Mouse (Mus musculus) forebrain, embryonic 16.5 days (tissue): ENCODE measurements at regions not wholly inside any gene's neighbourhood (a gene's known extent, or its start where the extent isn't known, plus 50 kb on each side); places are given as distances from the start of the nearest gene placed in this dataset.

Experiments used
- ATAC-seq: fragments of 200-750 bp; cut with Nextera tagmentation; 2 replicates; pipeline ENCODE4 v1.8.0; 2017; ENCODE audit warnings: mild to moderate bottlenecking, moderate library complexity
- H3K27ac ChIP-seq: fragments of 300-500 bp; sonication (generic); 2 replicates; pipeline ENCODE4 v1.5.1; 2014; ENCODE audit warnings: low read length, control low read depth
- H3K27me3 ChIP-seq: fragments of 300-500 bp; sonication (generic); replicated peaks from 2 replicates; pipeline ENCODE4 v1.6.1; 2014; ENCODE audit warnings: low read length; ENCODE audit not compliant: control insufficient read depth, insufficient read depth
- H3K36me3 ChIP-seq: fragments of 300-500 bp; sonication (generic); 2 replicates; pipeline ENCODE4 v1.6.1; 2014; ENCODE audit not compliant: control insufficient read depth, insufficient read depth
- H3K4me1 ChIP-seq: fragments of 300-500 bp; sonication (generic); replicated peaks from 2 replicates; pipeline ENCODE4 v1.6.1; 2014; ENCODE audit warnings: low read length; ENCODE audit not compliant: control insufficient read depth, insufficient read depth
- H3K4me2 ChIP-seq: fragments of 300-500 bp; sonication (generic); 2 replicates; pipeline ENCODE4 v1.6.1; 2014; ENCODE audit warnings: mild to moderate bottlenecking, low read length, control low read depth
- H3K4me3 ChIP-seq: fragments of 300-500 bp; sonication (generic); replicated peaks from 2 replicates; pipeline ENCODE4 v1.5.1; 2014; ENCODE audit warnings: mild to moderate bottlenecking, low read length, control low read depth
- H3K9ac ChIP-seq: fragments of 300-500 bp; sonication (generic); replicated peaks from 2 replicates; pipeline ENCODE4 v1.6.1; 2014; ENCODE audit warnings: low read depth, low read length, control low read depth
- H3K9me3 ChIP-seq: fragments of 300-500 bp; sonication (generic); 2 replicates; pipeline ENCODE4 v1.6.1; 2016; ENCODE audit warnings: low read length; ENCODE audit not compliant: control insufficient read depth
- WGBS: fragments of 180-500 bp; shearing (Covaris S2); extraction: QIAGEN DNeasy Blood & Tissue Kit; methylation state at CpG from one replicate; pipeline ENCODE4 v1.1.7; 2014; 5-methylcytosine and 5-hydroxymethylcytosine counted together

GRCm38 (mm10) chr4:9019241-9020110 is 780.6 kb upstream of the Car8 start:
- H3K36me3 ChIP-seq = no peaks in the 10 kb centered on the region
- 55% methylated on average over 22 of the region's 22 CpGs for WGBS
- H3K4me1 ChIP-seq = peaks cover 27% of the 10 kb centered on the region
- no peak overlapping the region for H3K4me3 ChIP-seq
- no peaks in the 10 kb centered on the region for H3K9me3 ChIP-seq
- H3K27ac ChIP-seq = no peak overlapping the region
- peak; percentile 83 for ATAC-seq
- H3K27me3 ChIP-seq = no peaks in the 10 kb centered on the region; the same call in 1 of the 2 replicates
- H3K4me2 ChIP-seq = peak overlapping the region; percentile 10; the same call in 1 of the 2 replicates
- H3K9ac ChIP-seq = no peak overlapping the region

DNA sequence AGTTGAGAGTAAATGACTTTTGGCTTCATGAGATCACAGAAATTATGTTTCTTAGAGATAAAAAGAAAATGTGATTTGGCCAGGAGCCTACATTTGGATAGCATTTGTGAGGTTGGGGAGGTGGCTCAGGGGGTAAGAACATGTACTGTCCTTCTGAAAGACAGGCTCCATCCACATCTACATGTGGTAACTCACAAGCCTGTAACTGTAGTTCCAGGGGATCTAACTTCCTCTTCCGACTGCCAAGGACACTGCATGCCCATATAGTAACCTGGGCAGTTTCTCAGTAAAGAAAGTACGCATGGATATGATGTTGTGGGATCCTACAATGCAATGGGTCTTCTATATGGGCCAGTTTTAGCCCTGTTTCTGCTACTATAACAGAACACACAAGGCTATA is 779.4 kb upstream of the Car8 start:
- 96% methylated on average over 2 of the region's 2 CpGs for WGBS
- no peak overlapping the region for H3K27ac ChIP-seq
- no peaks in the 10 kb centered on the region for H3K9me3 ChIP-seq
- no peak overlapping the region for H3K4me3 ChIP-seq
- H3K4me2 ChIP-seq = no peak overlapping the region
- peaks cover 27% of the 10 kb centered on the region for H3K4me1 ChIP-seq
- H3K9ac ChIP-seq = no peak overlapping the region
- ATAC-seq = no peak
- H3K27me3 ChIP-seq = no peaks in the 10 kb centered on the region
- no peaks in the 10 kb centered on the region for H3K36me3 ChIP-seq

GRCm38 (mm10) chr4:9016504-9017040 is 777.7 kb upstream of the Car8 start:
- H3K9ac ChIP-seq = no peak overlapping the region
- H3K36me3 ChIP-seq = no peaks in the 10 kb centered on the region
- H3K4me3 ChIP-seq = no peak overlapping the region
- no peak overlapping the region for H3K4me2 ChIP-seq
- ATAC-seq = no peak
- H3K4me1 ChIP-seq = peaks cover 43% of the 10 kb centered on the region
- no peaks in the 10 kb centered on the region for H3K9me3 ChIP-seq
- no peak overlapping the region for H3K27ac ChIP-seq
- no peaks in the 10 kb centered on the region for H3K27me3 ChIP-seq
- WGBS = 76% methylated on average over 9 of the region's 9 CpGs

DNA sequence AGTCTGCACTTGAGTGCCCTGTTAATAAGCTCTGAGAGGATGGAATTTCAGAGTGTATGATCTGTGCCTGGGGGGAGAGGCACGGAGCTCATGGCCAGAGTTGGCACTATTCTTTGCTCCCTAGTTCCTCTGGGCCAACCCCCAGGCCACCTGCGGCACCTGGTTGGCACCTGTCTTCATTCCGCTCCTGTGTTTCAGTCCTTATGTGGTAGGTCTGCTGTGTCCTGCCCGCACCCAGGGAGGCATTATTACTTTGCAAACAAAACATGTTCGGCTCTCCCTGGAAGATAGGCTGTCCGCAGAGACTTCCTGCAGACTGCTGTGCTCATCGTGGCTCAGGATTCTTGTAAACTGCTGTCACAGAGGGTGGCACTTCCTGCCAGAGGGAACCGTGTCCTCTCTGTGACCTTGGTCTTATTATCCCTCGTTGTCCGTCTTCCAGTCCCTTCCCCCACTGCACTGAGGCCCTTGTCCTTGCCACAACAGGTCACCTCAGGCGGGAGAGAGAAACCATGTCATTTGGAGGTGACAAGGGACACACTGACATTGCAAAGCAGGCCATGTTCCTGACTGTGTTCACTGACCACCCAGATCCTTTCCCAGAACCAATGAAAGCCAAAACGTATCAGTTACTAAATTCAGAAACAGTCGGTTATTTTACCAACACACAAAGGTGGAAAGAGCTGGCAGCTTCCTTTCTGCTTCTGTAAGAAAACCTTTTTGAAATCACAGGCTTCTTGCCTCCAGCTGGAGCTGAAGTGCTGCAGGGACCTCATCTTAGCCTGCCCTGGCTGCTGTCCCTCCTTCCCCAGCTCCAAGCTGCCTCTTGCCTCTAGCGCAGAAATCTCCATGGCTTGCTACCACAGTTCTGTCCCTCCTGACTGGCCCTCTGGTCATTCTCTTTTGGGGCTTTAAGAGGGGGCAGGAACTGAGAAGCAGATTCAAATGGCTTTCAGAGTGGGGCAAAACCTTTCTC is 777.0 kb upstream of the Car8 start:
- WGBS = 30% methylated on average over 14 of the region's 14 CpGs
- Histone ChIP-seq H3K9ac (no peak overlapping the region), H3K27ac (no peak overlapping the region), H3K4me1 (peaks cover 50% of the 10 kb centered on the region), H3K36me3 (no peaks in the 10 kb centered on the region), H3K27me3 (no peaks in the 10 kb centered on the region), H3K4me3 (no peak overlapping the region), H3K9me3 (no peaks in the 10 kb centered on the region), H3K4me2 (no peak overlapping the region)
- ATAC-seq = no peak

GRCm38 (mm10) chr4:9014986-9015385 is 776.1 kb upstream of the Car8 start:
- no peak for ATAC-seq
- Histone ChIP-seq H3K9ac (no peak overlapping the region), H3K4me1 (peaks cover 55% of the 10 kb centered on the region), H3K27ac (no peak overlapping the region), H3K36me3 (no peaks in the 10 kb centered on the region), H3K4me2 (no peak overlapping the region), H3K4me3 (no peak overlapping the region), H3K9me3 (no peaks in the 10 kb centered on the region), H3K27me3 (no peaks in the 10 kb centered on the region)
- WGBS = 69% methylated on average over 4 of the region's 4 CpGs

DNA sequence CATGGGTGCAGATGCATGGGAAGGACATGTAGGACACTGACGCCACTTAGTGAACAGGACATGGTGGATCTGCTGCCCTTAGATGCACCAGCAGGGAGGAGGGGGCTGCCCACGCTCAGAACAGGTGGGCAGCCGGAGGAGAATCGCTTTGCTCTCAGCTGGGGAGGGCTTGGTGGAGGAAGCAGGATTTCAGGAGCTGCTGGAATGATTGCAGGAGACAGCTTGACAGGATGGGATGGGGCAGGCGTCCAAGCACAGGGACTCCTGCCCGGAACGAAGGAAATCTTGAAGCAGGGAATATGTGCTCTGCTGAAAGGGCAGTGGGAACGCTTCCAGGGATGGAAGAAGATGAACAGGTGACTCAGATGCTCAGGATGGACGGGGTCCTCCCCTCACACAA is 773.9 kb upstream of the Car8 start:
- Histone ChIP-seq H3K9me3 (no peaks in the 10 kb centered on the region), H3K27ac (no peak overlapping the region), H3K4me3 (no peak overlapping the region), H3K27me3 (no peaks in the 10 kb centered on the region), H3K4me1 (peaks cover 53% of the 10 kb centered on the region), H3K4me2 (no peak overlapping the region), H3K9ac (0 out of 2 replicates have a peak overlapping the region, but pooled peaks have one; percentile 1), H3K36me3 (no peaks in the 10 kb centered on the region)
- 51% methylated on average over 9 of the region's 9 CpGs for WGBS
- ATAC-seq = no peak

DNA sequence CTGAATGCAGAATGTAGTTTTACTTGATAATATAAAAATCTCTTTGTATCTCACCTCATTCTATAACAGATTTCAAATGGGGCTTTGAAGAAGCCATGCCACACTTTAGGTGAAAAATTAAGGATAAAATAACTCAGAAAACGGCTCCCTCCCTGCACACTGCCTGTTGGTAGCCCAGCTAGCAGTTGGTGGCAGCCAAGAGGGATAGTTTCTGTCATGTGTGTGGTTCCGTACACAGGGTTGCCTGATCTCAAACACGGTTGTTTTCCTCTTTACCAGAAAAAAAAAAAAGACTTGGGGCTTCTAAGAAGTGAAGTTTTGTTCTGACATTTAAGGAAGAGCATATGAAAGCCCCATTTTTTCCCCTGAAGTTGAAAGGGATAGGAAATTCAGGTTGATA is 773.1 kb upstream of the Car8 start:
- Histone ChIP-seq H3K4me2 (no peak overlapping the region), H3K27ac (peak overlapping the region; percentile 37; the same call in 1 of the 2 replicates), H3K4me3 (no peak overlapping the region), H3K36me3 (no peaks in the 10 kb centered on the region), H3K4me1 (peaks cover 53% of the 10 kb centered on the region), H3K9ac (no peak overlapping the region), H3K27me3 (no peaks in the 10 kb centered on the region), H3K9me3 (no peaks in the 10 kb centered on the region)
- no peak for ATAC-seq
- 41% methylated on average over 3 of the region's 3 CpGs for WGBS

DNA sequence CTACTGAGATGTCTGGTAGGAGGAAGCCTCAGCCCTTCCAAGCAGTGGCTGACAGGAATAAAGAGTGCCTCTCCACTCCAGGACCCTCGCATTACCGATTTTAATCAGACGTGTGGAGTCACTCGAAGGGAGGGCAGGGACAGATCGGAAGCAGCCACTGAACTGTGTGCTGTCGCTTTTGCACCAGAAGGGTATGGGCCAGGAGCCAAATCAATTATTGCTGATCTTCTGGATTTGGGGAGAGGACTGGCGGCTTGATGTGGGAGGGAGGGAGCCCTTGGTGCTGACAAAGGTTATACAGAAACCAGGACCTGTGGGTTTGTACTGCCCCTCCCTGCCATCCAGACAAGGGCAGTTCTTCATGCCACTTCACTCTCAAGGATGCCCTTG is 772.3 kb upstream of the Car8 start:
- H3K9ac ChIP-seq = peak overlapping the region; percentile 23; the same call in 1 of the 2 replicates
- 0 out of 2 replicates have a peak overlapping the region, but pooled peaks have one; percentile 8 for H3K4me3 ChIP-seq
- peaks cover 48% of the 10 kb centered on the region for H3K4me1 ChIP-seq
- H3K27me3 ChIP-seq = no peaks in the 10 kb centered on the region
- no peaks in the 10 kb centered on the region for H3K9me3 ChIP-seq
- peak overlapping the region; percentile 31 for H3K4me2 ChIP-seq
- ATAC-seq = peak; percentile 87
- 4% methylated on average over 7 of the region's 7 CpGs for WGBS
- H3K36me3 ChIP-seq = no peaks in the 10 kb centered on the region
- peak overlapping the region; percentile 37 for H3K27ac ChIP-seq
